Mouse (Mus musculus) 416B (cell line): Measurements from ENCODE around the gene Traf7.

Experiments
- DNase-seq: peaks from one replicate; pipeline ENCODE4 v3.0.0; 2011; ENCODE audit warnings: low read depth

Traf7 gene

DNA sequence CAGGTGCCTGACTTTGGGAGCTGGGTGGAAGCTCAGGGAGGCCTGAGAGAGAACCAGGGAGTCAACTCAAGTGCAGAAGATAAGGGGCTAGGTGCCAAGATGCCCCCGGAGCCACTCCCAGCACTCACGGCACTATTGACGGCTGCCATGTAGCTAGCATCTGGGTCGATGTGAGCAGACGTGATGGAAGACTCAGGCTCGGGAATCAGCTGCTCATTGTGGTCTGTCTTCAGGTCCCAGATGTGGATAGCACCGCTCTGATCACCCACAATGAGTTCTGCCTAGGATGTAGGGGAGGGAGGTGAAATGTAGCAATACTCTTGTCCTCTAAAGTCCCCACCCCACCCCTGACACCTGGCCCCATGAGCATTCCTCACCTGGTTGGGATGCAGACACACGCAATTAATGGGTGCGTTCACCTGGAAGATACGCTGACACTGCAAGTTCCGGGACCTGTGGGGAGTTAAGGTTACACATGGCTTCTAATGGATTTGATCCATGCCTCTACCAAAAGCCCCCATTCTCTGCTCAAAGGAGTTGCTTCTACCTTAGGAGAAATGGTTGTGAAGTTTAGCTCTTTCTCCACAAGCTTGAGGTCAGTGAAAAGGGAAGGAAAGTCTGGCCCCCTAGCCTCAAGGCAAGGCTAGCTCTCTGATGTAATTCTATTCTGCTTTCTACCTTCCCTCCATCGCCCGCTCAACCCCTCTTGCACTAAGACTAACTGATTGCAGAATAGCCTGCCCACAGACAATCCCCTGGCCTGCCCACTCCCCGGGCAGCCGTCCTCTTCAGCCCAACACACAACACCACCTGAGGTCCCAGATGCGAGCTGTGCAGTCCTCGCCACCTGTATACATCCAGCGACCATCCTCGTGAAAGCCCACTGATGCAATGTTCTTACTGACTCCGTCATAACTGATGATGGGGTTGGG lies 50.4 kb downstream of the Traf7 start:
- DNase-seq = peak; percentile 39

DNA sequence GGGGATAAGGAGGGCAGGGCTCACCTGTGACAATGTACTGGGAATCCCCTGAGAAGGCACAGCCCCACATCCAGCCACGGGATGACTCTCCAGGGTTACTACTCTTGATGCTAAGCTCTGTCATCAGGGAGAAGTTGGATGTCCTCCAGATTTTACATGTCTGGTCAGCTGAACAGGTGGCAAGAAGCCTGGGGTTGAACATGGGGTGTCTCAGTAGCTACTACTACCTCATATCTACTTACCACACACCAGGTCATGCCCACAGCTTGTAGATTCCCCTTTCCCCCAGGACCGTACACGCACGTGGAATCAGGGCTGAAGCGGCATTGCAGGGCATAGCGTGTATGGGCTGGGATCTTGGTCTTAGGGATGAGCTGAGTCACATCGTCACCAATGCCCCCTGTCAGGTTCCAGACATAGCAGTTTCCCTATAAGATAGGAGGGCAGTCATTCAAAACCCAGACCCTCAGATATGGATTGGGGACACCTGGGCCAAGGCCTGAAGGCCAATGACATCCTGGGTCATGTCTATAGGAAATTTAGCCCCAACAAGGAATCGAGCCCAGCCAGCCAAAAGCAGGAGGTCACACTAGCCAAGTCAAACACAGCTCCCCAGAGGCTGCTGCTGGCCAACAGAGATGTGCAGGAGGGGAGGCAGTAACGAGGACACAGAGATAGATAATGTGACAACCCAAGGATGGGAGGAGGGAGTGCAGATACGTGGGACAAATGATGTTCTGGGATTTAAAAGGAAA lies 51.5 kb downstream of the Traf7 start:
- no peak for DNase-seq

DNA sequence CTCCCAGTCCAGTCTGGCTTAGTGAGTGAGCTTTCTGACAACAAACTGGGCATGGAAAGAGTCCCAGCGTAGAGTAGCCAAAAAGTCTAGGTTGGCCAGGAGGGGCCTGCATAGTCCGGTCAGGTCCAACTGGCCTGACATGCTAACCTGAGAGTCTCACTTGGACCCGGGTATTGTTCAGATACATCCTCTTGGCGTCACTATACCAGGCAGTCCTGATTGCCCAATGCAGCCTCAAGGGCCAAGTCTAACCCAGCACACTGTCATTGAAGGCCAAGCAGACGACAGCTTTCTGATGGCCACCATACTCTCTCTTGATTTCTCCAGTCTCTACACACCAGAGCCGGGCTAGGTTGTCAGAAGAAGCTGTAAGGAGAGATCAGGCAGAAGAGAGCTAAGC lies 52.2 kb downstream of the Traf7 start:
- DNase-seq = no peak

DNA sequence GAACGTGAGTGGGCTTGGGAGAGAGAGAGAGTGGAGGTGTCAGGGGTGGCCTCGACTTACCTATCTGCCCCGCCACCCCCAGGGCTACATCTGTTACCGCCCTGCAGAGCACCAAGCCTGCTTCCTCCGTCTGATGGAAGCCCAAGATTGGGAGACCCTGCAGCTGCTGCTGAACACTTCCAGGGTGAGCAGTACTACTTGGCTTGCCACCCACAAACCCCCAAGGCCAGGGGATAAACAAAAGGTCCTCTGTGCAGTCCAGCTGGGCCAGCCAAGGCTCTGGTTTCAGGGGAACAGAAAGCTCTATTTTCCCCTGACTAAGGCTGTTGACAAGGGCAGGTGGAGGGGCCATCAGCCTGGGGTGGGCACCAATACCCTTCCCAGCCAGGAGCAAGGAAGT lies 53.2 kb downstream of the Traf7 start:
- DNase-seq = no peak

DNA sequence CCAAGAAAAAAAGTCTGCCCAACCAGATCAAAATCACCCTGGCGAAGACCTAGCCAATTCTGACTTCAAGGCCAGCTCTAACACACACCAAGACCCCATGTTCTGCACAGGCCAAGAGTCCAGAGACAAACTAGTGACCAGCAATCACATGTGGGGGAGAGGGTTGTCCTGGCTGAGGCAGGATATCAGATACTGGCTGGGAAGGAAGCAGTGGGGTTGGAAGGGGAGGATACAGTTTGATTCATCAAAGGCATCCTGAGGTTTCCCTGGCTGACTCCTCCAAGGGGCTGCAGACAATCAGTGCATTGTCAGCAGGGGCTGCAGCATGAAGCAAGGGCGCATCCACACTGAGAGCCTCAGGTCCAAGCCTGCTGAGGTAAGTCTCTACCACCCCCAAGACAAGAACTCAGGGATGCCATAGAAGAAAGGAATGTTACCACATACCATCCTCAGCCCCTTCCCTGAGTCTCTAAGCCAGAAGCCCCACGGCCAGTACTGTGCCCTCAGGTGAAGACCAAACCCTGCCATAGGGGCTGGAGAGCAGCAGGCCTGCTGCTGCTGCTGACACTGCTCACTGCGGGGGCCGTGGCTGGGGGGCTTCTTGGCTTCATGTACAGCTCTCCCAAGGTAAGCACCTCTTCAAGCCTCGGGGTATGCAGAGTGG lies 54.0 kb downstream of the Traf7 start, which contains the start of gene Bricd5:
Bricd5 (plus strand) TSS at position 273 of the 664 bp plus-strand sequence.
- no peak for DNase-seq

DNA sequence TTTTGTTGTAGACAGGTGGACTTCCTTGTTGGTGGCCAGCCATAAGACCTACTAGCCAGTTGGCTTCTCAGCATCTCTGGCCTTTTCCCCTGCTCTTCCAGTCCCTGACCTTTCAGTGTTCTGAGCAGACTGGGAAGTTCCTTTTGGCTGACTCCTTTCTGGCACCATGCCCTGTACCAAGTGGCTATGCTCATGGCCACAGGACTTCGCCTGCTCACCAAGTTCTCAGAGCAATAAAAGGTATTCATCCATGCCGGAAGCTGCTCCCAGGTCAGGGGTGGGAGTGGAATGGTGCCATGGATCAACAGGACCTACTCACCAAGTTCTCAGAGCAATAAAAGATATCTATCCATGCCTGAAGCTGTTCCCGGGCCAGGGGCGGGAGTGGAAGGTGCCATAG lies 55.2 kb downstream of the Traf7 start:
- DNase-seq = peak; percentile 44

DNA sequence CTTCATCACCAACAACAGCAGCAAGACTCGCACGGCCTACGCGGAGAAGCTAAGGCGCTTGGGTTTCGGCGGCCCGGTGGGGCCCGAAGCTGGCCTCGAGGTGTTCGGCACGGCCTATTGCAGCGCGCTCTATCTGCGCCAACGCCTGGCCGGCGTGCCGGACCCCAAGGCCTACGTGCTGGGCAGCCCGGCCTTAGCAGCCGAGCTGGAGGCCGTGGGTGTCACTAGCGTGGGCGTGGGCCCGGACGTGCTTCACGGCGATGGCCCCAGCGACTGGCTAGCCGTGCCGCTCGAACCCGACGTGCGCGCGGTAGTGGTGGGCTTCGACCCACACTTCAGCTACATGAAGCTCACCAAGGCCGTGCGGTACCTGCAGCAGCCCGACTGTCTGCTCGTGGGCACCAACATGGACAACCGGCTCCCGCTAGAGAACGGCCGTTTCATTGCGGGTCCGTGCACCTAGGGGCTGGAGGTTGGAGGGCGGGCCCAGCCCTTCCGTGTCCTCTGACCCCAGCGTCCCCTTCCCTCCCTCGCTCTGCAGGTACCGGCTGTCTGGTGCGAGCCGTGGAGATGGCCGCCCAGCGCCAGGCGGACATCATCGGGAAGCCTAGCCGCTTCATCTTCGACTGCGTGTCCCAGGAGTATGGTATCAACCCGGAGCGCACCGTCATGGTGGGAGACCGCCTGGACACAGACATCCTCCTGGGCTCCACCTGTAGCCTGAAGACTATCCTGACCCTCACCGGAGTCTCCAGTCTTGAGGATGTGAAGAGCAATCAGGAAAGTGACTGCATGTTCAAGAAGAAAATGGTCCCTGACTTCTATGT lies 56.8 kb downstream of the Traf7 start:
- DNase-seq = peak; percentile 34

DNA sequence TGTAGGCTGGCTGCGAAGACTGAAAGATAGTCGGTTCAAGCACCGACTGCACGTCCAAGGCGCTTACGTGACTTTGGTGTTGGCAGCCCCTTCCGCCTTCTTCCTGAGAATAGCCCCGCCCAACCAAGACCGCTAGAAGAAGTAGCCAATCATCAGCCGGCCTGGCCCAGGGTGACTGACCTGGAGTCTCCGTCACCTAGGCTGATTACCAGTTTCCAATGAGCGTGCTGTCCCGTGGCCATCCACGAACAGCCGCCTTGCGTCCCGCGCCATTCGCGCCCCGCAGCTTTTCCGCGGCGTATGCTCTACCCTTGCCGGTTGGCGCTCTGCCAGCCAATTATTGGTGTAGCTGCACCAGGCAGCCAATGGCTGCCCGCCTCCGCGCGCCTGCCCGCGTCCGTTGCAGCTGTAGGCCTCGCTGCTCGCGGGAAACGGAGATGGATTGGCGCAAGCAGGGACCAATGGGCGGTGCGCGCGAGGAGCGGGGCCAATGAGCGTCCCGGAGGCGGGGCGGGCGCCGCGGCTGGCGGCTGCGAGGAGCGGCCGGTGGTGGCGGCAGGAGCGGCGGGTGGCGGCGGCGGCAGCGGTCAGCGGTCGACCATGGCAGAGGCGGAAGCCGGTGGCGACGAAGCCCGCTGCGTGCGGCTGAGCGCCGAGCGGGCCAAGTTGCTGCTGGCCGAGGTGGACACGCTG lies 57.7 kb downstream of the Traf7 start, which contains the start of the genes E4f1 and Pgp:
E4f1 (minus strand) TSS at position 404 of the 693 bp plus-strand sequence.
Pgp (plus strand) TSS at position 483 of the 693 bp plus-strand sequence.
- DNase-seq = peak; percentile 99

DNA sequence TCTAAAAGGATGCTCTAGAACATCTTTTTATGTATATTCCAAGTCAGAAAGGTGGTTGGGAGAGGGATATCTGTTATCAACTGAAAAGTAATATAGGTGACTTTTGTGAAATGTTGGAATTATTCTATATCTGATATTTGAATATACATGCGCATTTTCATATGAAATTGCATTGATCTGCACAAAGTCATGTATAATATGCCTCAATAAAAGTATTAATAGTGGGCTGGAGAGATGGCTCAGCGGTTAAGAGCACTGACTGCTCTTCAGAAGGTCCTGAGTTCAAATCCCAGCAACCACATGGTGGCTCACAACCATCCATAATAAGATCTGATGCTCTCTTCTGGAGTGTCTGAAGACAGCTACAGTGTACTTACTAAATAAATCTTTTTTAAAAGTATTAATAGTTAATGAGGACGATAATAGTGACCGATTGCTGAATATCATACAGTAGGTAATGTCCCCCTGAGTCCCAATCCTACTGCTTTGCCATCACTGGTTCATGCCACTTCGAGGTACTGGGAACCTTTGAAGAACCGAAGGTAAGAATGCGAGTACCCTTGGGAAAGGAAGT lies 58.3 kb downstream of the Traf7 start:
- no peak for DNase-seq

DNA sequence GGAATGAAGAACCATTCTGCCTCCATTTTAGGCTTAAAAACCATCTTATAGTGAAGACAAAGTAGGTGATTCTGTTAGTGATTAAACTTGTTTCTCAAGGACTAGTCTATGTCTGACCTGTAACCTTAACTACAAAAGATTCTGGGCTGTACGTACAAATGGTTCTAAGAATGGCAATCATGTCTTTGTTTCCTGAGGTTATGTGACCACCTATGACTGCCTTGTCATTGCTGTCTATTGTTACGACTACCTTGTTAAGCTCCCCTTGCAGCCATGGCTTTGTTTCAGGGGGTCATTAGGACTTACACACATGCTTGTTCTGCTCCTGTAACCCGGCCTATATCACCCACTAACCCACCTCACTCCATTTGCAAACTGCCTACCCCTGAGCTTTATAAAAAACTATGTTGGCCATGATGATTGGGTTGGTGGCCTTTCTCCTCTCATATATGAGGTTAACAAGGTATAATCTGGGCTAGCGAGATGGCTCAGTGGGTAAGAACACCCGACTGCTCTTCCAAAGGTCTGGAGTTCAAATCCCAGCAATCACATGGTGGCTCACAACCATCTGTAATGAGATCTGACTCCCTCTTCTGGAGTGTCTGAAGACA lies 59.0 kb downstream of the Traf7 start:
- DNase-seq = no peak

DNA sequence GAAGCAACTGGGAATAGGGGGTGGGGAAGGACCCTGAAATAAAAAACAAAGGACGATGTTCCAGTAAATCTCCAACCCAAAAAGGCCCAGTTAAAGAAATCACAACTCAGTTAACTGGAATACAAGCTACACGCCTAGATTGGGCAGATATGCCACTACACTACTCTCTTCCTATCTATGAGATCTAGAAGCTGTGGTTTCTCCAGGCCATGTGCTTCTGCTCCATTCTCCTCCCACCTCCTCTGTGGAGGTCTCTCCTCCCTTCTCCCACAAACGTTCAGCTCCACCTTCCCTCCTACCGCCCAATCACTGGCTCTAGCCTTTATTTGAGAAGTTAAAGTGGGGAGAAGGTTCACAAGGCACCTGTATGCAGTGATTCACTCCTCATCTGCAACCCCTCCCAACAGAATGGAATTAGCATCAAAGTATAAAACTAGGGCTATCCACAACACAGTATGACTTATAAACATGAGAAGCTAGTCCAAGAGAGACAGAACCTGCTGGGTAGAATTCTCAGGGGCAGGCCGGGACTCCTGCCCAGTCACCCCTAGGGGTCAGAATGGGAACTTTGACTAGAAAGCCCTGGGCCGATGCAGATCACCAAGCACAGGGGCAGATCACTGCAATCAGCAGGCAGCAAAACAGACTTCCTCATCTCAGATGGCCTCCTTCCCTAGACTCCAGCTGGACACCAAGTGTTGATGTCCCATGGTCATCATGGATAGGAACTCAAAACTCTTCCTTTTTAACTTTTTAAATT lies 64.2 kb downstream of the Traf7 start:
- DNase-seq = peak; percentile 88

DNA sequence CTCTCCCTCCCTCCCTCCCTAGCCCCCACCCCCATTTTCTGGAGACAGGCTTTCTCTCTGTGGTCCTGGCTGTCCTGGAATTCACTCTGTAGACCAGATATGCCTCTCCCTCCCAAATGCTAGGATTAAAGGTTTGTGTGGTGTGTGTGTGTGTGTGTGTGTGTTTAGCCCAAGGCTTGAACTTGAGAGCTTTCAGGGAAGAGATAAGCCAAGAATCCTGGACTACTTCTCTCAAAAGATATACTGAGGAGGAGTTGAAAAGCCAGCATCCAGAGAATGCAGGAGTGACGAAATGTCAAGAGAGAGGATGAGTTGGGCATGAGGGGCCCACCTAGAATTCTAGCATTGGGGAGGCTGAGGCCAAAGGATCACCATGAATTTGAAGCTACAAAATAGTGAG lies 64.8 kb downstream of the Traf7 start:
- no peak for DNase-seq

DNA sequence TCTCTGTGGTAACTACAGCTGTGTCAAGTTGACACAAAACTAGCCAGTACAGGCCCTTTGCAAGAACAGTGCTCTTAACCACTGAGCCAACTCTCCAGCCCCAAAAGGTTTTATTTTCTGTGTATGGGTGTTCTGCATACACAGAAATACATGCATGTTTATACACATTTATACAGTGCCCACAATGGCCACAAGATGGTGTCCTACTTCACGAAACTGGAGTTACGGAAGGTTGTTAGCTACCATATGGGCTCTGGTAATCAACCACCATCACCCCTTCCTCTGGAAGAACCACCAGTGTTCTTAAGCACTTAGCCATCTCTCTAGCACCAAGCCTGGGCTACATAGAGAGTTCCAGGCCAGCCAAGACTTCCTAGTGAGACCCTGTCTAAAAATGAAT lies 66.2 kb downstream of the Traf7 start:
- peak; percentile 83 for DNase-seq
